Mouse (Mus musculus) lung, postnatal 0 days (tissue): ENCODE measurements around the gene Hc.

Experiments
- CTCF ChIP-seq: IDR thresholded peaks from 2 replicates; pipeline ENCODE4 v1.5.1; 2016; ENCODE audit warnings: antibody characterized with exemption, mild to moderate bottlenecking
- EP300 ChIP-seq: IDR thresholded peaks from 2 replicates; pipeline ENCODE4 v1.6.1; 2016; ENCODE audit warnings: antibody characterized with exemption, mild to moderate bottlenecking, control low read depth

DNA sequence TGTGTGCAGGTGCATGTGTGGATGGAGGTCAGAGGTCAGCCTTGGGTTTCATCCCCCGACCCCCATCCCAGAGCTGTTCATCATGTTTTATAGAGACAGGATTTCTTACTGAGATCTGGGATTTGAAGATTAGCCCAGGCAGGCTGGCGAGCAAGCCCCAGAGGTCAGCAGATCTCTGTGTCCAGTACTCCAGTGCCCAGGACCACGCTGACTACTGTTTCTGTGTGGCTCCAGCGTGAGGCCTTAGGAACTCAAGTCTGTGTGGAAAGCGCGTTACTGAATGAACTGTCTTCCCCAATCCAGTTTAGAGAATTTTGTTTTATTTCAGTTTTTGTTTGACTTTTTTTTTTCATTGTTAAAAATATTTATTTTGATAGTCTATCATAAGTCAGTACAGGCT lies 97.0 kb downstream of the Hc start:
- no peak for TF ChIP-seq CTCF
- no peak for TF ChIP-seq EP300
